Mouse (Mus musculus) lung, postnatal 14 days (tissue): ENCODE data around the gene Zfp346.

Source experiments
- DNase-seq: peaks from one replicate; pipeline ENCODE4 v3.0.0; 2021

Gene Zfp346

GRCm38 (mm10) chr13:55153951-55154350 lies 48.8 kb downstream of the Zfp346 start:
- DNase-seq, result no peak

- DNase-seq, result no peak
Measured at GRCm38 (mm10) chr13:55162365-55162764, 57.3 kb downstream of the Zfp346 start.

- DNase-seq, result peak; percentile 67
Measured at GRCm38 (mm10) chr13:55163553-55163952, 58.4 kb downstream of the Zfp346 start.

DNA sequence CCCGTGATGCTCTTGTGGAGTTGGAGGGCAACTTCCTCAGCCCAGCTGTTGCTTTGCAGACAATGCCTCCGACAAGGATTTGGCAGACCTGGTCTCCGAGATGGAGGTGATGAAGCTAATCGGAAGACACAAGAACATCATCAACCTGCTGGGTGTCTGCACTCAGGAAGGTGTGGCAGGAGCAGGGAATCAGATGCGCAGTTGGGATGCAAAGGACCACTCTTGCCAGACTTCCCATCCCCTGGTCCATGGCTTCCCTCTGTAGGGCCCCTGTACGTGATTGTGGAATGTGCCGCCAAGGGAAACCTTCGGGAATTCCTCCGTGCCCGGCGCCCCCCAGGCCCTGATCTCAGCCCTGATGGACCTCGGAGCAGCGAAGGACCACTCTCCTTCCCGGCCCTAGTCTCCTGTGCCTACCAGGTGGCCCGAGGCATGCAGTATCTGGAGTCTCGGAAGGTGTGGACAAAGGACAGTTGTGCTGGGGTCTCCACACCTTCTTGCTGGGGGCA lies 60.8 kb downstream of the Zfp346 start:
- no peak for DNase-seq

DNA sequence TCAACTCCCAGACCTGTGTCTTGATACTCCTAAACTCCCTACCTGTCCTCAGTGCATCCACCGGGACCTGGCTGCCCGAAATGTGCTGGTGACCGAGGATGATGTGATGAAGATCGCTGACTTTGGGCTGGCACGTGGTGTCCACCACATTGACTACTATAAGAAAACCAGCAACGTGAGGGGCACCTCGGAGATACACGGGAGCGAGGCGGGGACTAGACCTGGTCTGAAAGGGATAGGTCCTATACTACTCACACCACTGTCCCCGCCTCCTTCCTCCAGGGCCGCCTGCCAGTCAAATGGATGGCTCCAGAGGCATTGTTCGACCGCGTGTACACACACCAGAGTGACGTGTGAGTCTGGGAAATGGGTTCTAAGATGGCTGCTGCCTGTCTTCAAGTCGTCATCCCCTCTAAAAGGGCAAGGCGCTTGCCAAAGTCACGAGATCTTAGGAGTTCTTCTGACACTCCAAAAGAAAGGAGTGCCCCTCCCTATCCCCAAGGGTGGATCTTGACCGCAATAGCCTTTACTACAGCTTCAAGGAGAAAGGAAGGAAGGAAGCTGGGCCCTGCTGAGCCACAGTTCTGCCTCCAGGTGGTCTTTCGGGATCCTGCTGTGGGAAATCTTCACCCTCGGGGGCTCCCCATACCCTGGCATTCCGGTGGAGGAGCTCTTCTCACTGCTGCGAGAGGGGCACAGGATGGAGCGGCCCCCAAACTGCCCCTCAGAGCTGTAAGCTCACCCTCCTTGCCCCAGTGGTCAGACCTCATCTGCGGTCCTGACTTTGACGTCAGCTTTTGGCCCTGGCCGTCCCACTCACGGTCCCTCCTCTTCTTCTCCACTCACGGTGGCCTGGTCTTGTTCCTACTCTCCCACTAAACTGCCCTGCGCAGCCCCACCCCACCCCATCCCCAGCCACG lies 62.0 kb downstream of the Zfp346 start:
- no peak for DNase-seq

- DNase-seq, result no peak
Measured at GRCm38 (mm10) chr13:55167798-55168197, 62.7 kb downstream of the Zfp346 start.

- no peak for DNase-seq
Measured at GRCm38 (mm10) chr13:55168255-55168654, 63.1 kb downstream of the Zfp346 start.

- peak; percentile 68 for DNase-seq
Measured at GRCm38 (mm10) chr13:55168958-55169369, 63.9 kb downstream of the Zfp346 start.

GRCm38 (mm10) chr13:55171517-55172335 lies 66.6 kb downstream of the Zfp346 start:
- peak; percentile 60 for DNase-seq

- no peak for DNase-seq
Measured at GRCm38 (mm10) chr13:55172336-55172770, 67.2 kb downstream of the Zfp346 start.

GRCm38 (mm10) chr13:55174347-55174746 lies 69.2 kb downstream of the Zfp346 start:
- DNase-seq, result no peak

DNA sequence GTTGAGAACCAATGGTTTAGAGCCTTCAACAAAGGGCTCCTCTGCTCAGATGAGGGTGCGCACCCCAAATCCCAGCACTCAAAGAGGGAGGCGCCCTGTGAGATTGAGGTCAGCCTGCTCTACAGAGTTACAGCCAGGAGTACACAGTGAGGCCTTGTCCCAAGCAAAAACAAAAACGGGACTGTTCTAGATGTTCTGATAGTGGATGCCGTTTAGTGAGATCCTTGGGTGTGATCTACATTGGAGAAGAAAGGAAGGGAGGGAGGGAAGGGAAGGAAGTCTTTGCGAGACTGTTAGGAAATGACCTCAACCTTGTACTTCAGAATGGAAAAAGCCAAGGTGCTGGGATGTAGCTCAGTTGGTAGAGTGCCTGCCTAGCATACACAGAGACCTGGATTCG lies 71.2 kb downstream of the Zfp346 start:
- DNase-seq, result no peak

- no peak for DNase-seq
Measured at GRCm38 (mm10) chr13:55177903-55178496, 72.9 kb downstream of the Zfp346 start.

GRCm38 (mm10) chr13:55178556-55178955 lies 73.4 kb downstream of the Zfp346 start:
- peak; percentile 78 for DNase-seq

DNA sequence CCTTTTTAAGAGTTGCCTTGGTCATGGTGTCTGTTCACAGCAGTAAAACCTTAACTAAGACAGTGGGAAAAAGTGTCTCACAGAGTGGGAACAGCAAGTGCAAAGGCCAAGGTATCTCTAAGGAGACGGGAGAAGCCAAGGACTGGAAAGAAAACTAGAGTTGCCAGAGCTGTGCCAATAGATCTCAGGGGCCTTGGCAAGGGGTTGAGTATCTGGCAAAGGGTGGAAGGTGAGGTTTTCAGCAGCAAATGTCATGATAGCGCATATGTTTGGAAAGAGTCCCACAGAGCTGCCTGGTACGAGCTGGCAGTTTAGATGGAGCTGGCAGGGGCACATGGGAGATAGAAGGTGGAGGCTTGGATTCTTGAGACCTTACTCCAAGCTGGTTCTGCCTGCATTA lies 74.5 kb downstream of the Zfp346 start:
- DNase-seq, result no peak

GRCm38 (mm10) chr13:55181786-55182172 lies 76.7 kb downstream of the Zfp346 start:
- no peak for DNase-seq

DNA sequence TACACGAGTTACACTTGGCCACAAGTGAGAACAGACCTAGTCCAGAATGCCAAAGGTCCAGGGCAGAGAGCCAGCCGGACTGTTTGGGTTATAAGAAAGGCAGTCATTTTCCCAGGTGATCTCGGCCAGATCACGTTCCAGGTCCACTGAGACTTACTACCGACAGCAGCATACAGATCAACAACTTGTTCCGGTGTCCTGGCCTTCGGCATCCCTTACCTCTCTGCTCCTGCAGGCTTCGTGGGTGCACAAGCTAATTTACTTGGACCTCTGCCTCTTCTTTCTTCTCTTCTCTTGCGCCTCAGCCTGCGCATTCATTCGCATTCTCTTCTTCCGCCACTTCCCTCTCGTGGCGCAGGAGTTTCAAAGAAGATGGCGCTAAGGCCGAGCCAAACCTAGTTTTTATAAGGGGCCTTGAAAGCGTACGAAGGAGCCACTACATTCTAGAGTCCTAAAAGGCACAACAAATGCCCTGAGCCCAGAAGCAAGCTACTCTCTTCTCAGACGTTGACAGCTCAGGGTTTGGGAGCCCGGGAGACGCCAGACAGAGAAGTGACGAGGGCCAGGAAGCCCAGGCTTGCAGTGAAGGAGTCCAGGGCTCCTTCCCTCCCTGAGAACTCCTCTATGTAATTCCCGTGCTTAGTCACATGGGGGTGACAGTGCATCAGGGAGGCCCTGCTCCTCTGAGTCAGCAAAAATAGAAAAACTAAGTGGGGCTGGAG lies 77.2 kb downstream of the Zfp346 start:
- peak; percentile 75 for DNase-seq

GRCm38 (mm10) chr13:55183382-55183781 lies 78.3 kb downstream of the Zfp346 start:
- DNase-seq, result no peak
